Mouse (Mus musculus) MEL (cell line): ENCODE results near the gene Gulp1. TPM values are rescaled to one million over a fixed set of nuclear protein-coding genes. Genes with fewer than 3 reads are reported as not detected.

Experiments
- DNase-seq: peaks from one replicate; pipeline ENCODE4 v3.0.0; 2011; ENCODE audit warnings: low read depth, low spot score
- H3K27ac ChIP-seq: 2 replicates; pipeline ENCODE4 v1.5.1; 2012; ENCODE audit warnings: low read depth, mild to moderate bottlenecking, control low read depth, low read length, moderate library complexity; ENCODE audit not compliant: control insufficient read depth
- H3K27me3 ChIP-seq, 2 experiments: fragments of 150-350 bp in 1 of 2; sonication (generic) in 1 of 2; 2 replicates each; pipeline ENCODE4 v1.6.1; 2012; ENCODE audit warnings: low read length in 2 of 2, mild to moderate bottlenecking in 2 of 2, improper control_type of control experiment in 1 of 2, moderate library complexity in 1 of 2; ENCODE audit not compliant: insufficient read depth in 2 of 2, control insufficient read depth in 1 of 2
- H3K36me3 ChIP-seq, 2 experiments: 2 replicates each; pipeline ENCODE4 v1.6.1; 2012 to 2014; ENCODE audit warnings: low read length in 2 of 2, improper control_type of control experiment in 1 of 2, inconsistent platforms in 1 of 2, mild to moderate bottlenecking in 1 of 2; ENCODE audit not compliant: insufficient read depth in 2 of 2, control insufficient read depth in 1 of 2
- H3K4me1 ChIP-seq, 2 experiments: fragments of 150-350 bp in 1 of 2; sonication (generic) in 1 of 2; 2 replicates each; pipeline ENCODE4 v1.6.1; 2012; ENCODE audit warnings: low read length in 2 of 2, improper control_type of control experiment in 1 of 2, mild to moderate bottlenecking in 1 of 2; ENCODE audit not compliant: insufficient read depth in 2 of 2, control insufficient read depth in 1 of 2
- H3K4me3 ChIP-seq, 2 experiments: fragments of 150-350 bp in 1 of 2; sonication (generic) in 1 of 2; 2 replicates each; pipeline ENCODE4 v1.5.1; 2012; ENCODE audit warnings: low read depth in 2 of 2, low read length in 2 of 2, mild to moderate bottlenecking in 2 of 2, moderate library complexity in 2 of 2, control low read depth in 1 of 2, improper control_type of control experiment in 1 of 2; ENCODE audit not compliant: control insufficient read depth in 1 of 2, insufficient read depth in 1 of 2
- H3K79me2 ChIP-seq: 2 replicates; pipeline ENCODE4 v1.6.1; 2012; ENCODE audit warnings: mild to moderate bottlenecking, low read length, moderate library complexity; ENCODE audit not compliant: control insufficient read depth, poor library complexity, insufficient read depth
- H3K9ac ChIP-seq: 2 replicates; pipeline ENCODE4 v1.6.1; 2012; ENCODE audit warnings: low read depth, mild to moderate bottlenecking, control low read depth, low read length, moderate library complexity; ENCODE audit not compliant: control insufficient read depth, poor library complexity, severe bottlenecking
- H3K9me3 ChIP-seq: fragments of 150-350 bp; sonication (generic); replicated peaks from 2 replicates; pipeline ENCODE4 v1.6.1; 2012; ENCODE audit warnings: mild to moderate bottlenecking, low read length, improper control_type of control experiment, moderate library complexity; ENCODE audit not compliant: insufficient read depth
- CHD1 ChIP-seq: IDR thresholded peaks from 2 replicates; pipeline ENCODE4 v1.6.1; 2012; ENCODE audit warnings: low read depth, mild to moderate bottlenecking, inconsistent platforms, low read length, improper control_type of control experiment
- CHD2 ChIP-seq: IDR thresholded peaks from 2 replicates; pipeline ENCODE4 v1.6.1; 2011; ENCODE audit warnings: low read length, improper control_type of control experiment
- E2F4 ChIP-seq: IDR thresholded peaks from 2 replicates; pipeline ENCODE4 v1.6.1; 2011; ENCODE audit warnings: low read depth, low read length, improper control_type of control experiment, borderline replicate concordance
- EP300 ChIP-seq, 2 experiments: IDR thresholded peaks; 2 replicates each; pipeline ENCODE4 v1.6.1; 2011; ENCODE audit warnings: improper control_type of control experiment in 2 of 2, low read length in 2 of 2, low read depth in 1 of 2, mild to moderate bottlenecking in 1 of 2
- ETS1 ChIP-seq: IDR thresholded peaks from 2 replicates; pipeline ENCODE4 v1.6.1; 2012; ENCODE audit warnings: low read depth, mild to moderate bottlenecking, inconsistent platforms, low read length, improper control_type of control experiment, moderate library complexity
- GABPA ChIP-seq: IDR thresholded peaks from 2 replicates; pipeline ENCODE4 v1.6.1; 2012; ENCODE audit warnings: low read depth, mild to moderate bottlenecking, inconsistent platforms, low read length, improper control_type of control experiment, moderate library complexity
- HCFC1 ChIP-seq: IDR thresholded peaks from 2 replicates; pipeline ENCODE4 v1.6.1; 2012; ENCODE audit warnings: low read depth, mild to moderate bottlenecking, inconsistent platforms, low read length, improper control_type of control experiment, moderate library complexity
- MAFK ChIP-seq: IDR thresholded peaks from 2 replicates; pipeline ENCODE4 v1.6.1; 2011; ENCODE audit warnings: low read depth, mild to moderate bottlenecking, low read length, improper control_type of control experiment, borderline replicate concordance
- MAX ChIP-seq: IDR thresholded peaks from 2 replicates; pipeline ENCODE4 v1.6.1; 2011; ENCODE audit warnings: low read length, improper control_type of control experiment
- MAZ ChIP-seq: IDR thresholded peaks from 2 replicates; pipeline ENCODE4 v1.6.1; 2012; ENCODE audit warnings: low read depth, mild to moderate bottlenecking, inconsistent platforms, low read length, improper control_type of control experiment
- MYC ChIP-seq: IDR thresholded peaks from 2 replicates; pipeline ENCODE4 v1.6.1; 2011; ENCODE audit warnings: low read depth, mild to moderate bottlenecking, low read length, improper control_type of control experiment, moderate library complexity
- NELFE ChIP-seq: IDR thresholded peaks from 2 replicates; pipeline ENCODE4 v1.6.1; 2011; ENCODE audit warnings: low read depth, low read length, improper control_type of control experiment
- NRF1 ChIP-seq: IDR thresholded peaks from 2 replicates; pipeline ENCODE4 v1.6.1; 2014; ENCODE audit warnings: low read depth, mild to moderate bottlenecking, inconsistent platforms, low read length, improper control_type of control experiment, moderate library complexity; ENCODE audit not compliant: poor library complexity, insufficient read depth, severe bottlenecking
- POLR2AphosphoS2 ChIP-seq: IDR thresholded peaks from 2 replicates; pipeline ENCODE4 v1.6.1; 2011; ENCODE audit warnings: low read length, improper control_type of control experiment
- POLR2AphosphoS5 ChIP-seq: IDR thresholded peaks from 2 replicates; pipeline ENCODE4 v1.6.1; 2012; ENCODE audit warnings: low read depth, borderline replicate concordance, mild to moderate bottlenecking, inconsistent platforms, low read length, moderate library complexity, mixed read lengths
- RCOR1 ChIP-seq: IDR thresholded peaks from 2 replicates; pipeline ENCODE4 v1.6.1; 2012; ENCODE audit warnings: low read depth, mild to moderate bottlenecking, inconsistent platforms, low read length, improper control_type of control experiment
- SMC3 ChIP-seq: IDR thresholded peaks from 2 replicates; pipeline ENCODE4 v1.6.1; 2011; ENCODE audit warnings: low read depth, low read length, improper control_type of control experiment
- TAL1 ChIP-seq: IDR thresholded peaks from 2 replicates; pipeline ENCODE4 v1.6.1; 2012; ENCODE audit warnings: mild to moderate bottlenecking, inconsistent platforms, low read length, moderate library complexity, mixed read lengths
- TCF12 ChIP-seq: IDR thresholded peaks from 2 replicates; pipeline ENCODE4 v1.6.1; 2014; ENCODE audit warnings: low read depth, mild to moderate bottlenecking, inconsistent platforms, low read length, improper control_type of control experiment, moderate library complexity
- UBTF ChIP-seq: IDR thresholded peaks from 2 replicates; pipeline ENCODE4 v1.6.1; 2012; ENCODE audit warnings: low read depth, mild to moderate bottlenecking, inconsistent platforms, low read length, improper control_type of control experiment, moderate library complexity, borderline replicate concordance; ENCODE audit not compliant: insufficient read depth
- ZC3H11A ChIP-seq: IDR thresholded peaks from 2 replicates; pipeline ENCODE4 v1.6.1; 2012; ENCODE audit warnings: low read depth, mild to moderate bottlenecking, inconsistent platforms, low read length, improper control_type of control experiment
- ZMIZ1 ChIP-seq: IDR thresholded peaks from 2 replicates; pipeline ENCODE4 v1.6.1; 2012; ENCODE audit warnings: low read depth, mild to moderate bottlenecking, inconsistent platforms, low read length, improper control_type of control experiment, moderate library complexity
- polyA plus RNA-seq, 2 experiments: library from polyadenylated mRNA; stranded (reverse) in 1 of 2; unstranded in 1 of 2; fragments of >175 nt in 1 of 2; fragments of >200 nt in 1 of 2; gene quantifications; 2 replicates each; pipeline versions ENCODE4 v1.2.1 to v1.2.4; 2012; ENCODE audit warnings: low replicate concordance in 2 of 2, low read depth in 1 of 2; ENCODE audit not compliant: insufficient read length in 2 of 2, insufficient read depth in 1 of 2, missing spikeins in 1 of 2
- total RNA-seq: library from RNA; depleted of rRNA; stranded (reverse); fragments of 300-350 nt; gene quantifications from 2 replicates; pipeline ENCODE4 v1.2.3, GENCODE M21; 2012

Gene Gulp1
- total and polyA plus RNA-seq, 3 experiments, result not detected

GRCm38 (mm10) chr1:44618751-44619150 is 67.4 kb downstream of the Gulp1 start:
- no peaks in the 10 kb centered on the region for H3K9me3 ChIP-seq
- H3K36me3 ChIP-seq, result no peaks in the 10 kb centered on the region
- DNase-seq, result no peak
- H3K4me1 ChIP-seq, result no peaks in the 10 kb centered on the region
- H3K9ac ChIP-seq, result no peak overlapping the region
- no peak overlapping the region for H3K4me3 ChIP-seq
- H3K27ac ChIP-seq, result no peak overlapping the region
- TF ChIP-seq MYC, result no peak
- TF ChIP-seq GABPA, result no peak
- TF ChIP-seq UBTF, result no peak
- TF ChIP-seq SMC3, result no peak
- no peak for TF ChIP-seq CHD2
- no peak for TF ChIP-seq ETS1
- no peak for TF ChIP-seq CHD1
- TF ChIP-seq HCFC1, result no peak
- TF ChIP-seq MAZ, result no peak
- TF ChIP-seq NELFE, result no peak
- no peak for TF ChIP-seq MAFK
- no peak for TF ChIP-seq RCOR1
- TF ChIP-seq ZC3H11A, result no peak
- TF ChIP-seq NRF1, result no peak
- no peak for TF ChIP-seq ZMIZ1
- H3K79me2 ChIP-seq, result no peaks in the 10 kb centered on the region
- H3K27me3 ChIP-seq, result no peaks in the 10 kb centered on the region

GRCm38 (mm10) chr1:44634481-44634880 is 83.2 kb downstream of the Gulp1 start:
- TF ChIP-seq TCF12, result no peak
- no peak for TF ChIP-seq POLR2AphosphoS2
- no peak for TF ChIP-seq RCOR1
- no peak for TF ChIP-seq E2F4
- no peak for TF ChIP-seq UBTF
- TF ChIP-seq TAL1, result no peak
- no peak for TF ChIP-seq CHD1
- TF ChIP-seq MAFK, result no peak
- TF ChIP-seq POLR2AphosphoS5, result no peak
- no peak for TF ChIP-seq EP300 (IDR thresholded peaks at IDR 0.05; ENCODE audit: low read depth in 1 of 2, low read length in 2 of 2)
- no peak for TF ChIP-seq MAX

More at GRCm38 (mm10) chr1:44634481-44634880, 83.2 kb downstream of the Gulp1 start:
- no peaks in the 10 kb centered on the region for H3K36me3 ChIP-seq
- no peaks in the 10 kb centered on the region for H3K79me2 ChIP-seq
- no peaks in the 10 kb centered on the region for H3K27me3 ChIP-seq
- no peak overlapping the region for H3K27ac ChIP-seq
- no peaks in the 10 kb centered on the region for H3K9me3 ChIP-seq
- H3K9ac ChIP-seq, result no peak overlapping the region
- no peak overlapping the region for H3K4me3 ChIP-seq
- no peaks in the 10 kb centered on the region for H3K4me1 ChIP-seq
- DNase-seq, result no peak
